Mouse (Mus musculus): ENCODE measurements around the gene H2-M5.
A peak's percentile ranks its signal among the peaks of the same experiment; 100 is the strongest.

The H2-M5 gene

GRCm38 (mm10) chr17:36948286-36948685, 41.1 kb downstream of the H2-M5 start:
- DNase-seq (ENCODE audit: low read depth), result no peak

GRCm38 (mm10) chr17:36947051-36947819, 42.1 kb downstream of the H2-M5 start:
- peak; percentile 71 for DNase-seq (ENCODE audit: low read depth)

GRCm38 (mm10) chr17:36944121-36944775, 45.1 kb downstream of the H2-M5 start:
- DNase-seq (ENCODE audit: low read depth), result no peak

GRCm38 (mm10) chr17:36943691-36944090, 45.6 kb downstream of the H2-M5 start:
- DNase-seq (ENCODE audit: low read depth), result no peak

GRCm38 (mm10) chr17:36942791-36943471, 46.4 kb downstream of the H2-M5 start, which contains the start of gene Rnf39:
Gene Rnf39, plus strand, starts transcription at chr17:36942918.
- DNase-seq (ENCODE audit: low read depth), result no peak

- peak; percentile 37 for DNase-seq (ENCODE audit: low read depth)
Measured at GRCm38 (mm10) chr17:36942391-36942790, 46.9 kb downstream of the H2-M5 start.

GRCm38 (mm10) chr17:36938056-36938455, 51.3 kb downstream of the H2-M5 start:
- peak; percentile 67 for DNase-seq (ENCODE audit: low read depth)

Data from NIH3T3 (cell line).